Mouse (Mus musculus) telencephalon, adult 2 months (tissue): Measurements from ENCODE around the gene Ltf.

Experiments
- DNase-seq: peaks from one replicate; pipeline ENCODE4 v3.0.0-alpha.2; 2011; ENCODE audit warnings: low read depth, low spot score

Gene Ltf

DNA sequence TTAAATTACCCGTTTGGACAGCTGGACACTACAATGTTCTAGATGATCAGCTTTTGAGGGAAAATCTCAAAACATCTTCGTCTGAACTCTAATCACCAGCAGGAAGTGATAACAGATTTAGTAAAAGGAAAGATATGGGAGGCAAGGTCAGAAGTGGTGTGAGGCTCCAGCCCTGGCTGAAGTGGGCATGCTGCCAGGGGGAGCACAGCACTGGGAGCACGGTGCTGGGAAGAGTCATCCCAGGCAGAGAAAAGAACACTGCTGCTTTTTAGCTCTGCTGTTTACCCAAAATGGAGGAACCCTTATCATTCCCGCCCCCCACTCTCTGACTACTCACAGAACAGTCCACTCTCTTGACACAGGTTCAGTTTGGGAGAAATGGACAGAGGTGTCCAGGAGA is 20.9 kb downstream of the Ltf start:
- no peak for DNase-seq

- no peak for DNase-seq
Observed at GRCm38 (mm10) chr9:111042266-111042665, 23.2 kb downstream of the Ltf start.

DNA sequence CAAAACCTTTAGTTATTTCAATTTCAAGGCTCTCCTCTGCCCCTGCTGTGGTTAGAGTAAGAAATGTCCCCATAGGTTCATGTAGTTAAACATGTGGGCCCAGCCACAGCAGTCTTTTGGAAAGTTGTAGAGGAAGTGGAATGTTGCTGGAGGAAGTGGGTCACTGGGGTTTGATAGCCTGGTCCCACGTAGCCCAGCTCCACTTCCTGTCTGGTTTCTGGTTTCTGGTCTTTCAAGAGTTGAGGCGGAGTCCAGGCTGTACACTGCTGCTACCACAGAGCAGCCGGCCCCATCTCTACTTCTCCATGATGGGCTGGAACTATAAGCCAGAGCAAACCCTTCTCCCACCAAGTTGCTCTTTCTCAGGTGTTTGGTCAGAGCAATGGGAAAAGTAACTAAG is 27.2 kb downstream of the Ltf start:
- no peak for DNase-seq

GRCm38 (mm10) chr9:111047266-111047665 is 28.2 kb downstream of the Ltf start:
- DNase-seq, result no peak

DNA sequence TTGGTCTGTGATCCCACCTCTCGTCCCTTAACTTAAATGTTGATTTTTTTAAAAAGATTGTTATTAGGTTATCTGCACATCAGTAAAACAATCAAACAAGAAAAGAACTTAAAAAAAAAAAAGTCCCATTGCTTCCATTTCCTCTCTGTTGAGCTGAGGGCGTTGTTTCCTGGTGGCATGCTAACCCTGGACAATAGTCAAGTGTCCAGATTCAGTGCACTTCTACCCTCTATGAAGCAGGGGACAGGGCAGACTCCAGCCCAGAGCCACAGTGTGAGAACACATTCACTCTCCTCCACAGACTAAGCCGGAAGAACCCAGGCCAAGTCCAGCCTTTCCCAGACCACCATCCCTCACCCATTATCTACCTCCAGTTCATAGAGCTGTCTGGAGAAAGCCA is 29.4 kb downstream of the Ltf start:
- no peak for DNase-seq

DNA sequence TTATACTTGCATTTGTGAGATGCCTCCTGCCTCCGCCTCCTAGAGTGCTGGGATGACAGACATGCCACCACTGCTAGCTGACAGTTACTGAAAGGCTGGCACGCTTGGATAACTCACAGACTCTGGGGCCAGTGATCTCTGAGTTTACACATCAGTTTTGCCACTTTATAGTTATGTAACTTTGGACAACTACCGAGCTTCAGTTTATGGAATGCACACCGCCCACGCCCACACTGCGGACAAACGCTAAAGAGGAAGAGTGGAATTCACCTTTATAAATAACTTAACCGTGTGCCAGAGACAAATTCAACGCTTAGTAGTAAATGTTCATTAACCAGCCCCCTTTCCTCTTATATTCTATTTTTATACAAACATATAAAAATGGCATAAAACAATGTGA is 35.9 kb downstream of the Ltf start:
- no peak for DNase-seq

DNA sequence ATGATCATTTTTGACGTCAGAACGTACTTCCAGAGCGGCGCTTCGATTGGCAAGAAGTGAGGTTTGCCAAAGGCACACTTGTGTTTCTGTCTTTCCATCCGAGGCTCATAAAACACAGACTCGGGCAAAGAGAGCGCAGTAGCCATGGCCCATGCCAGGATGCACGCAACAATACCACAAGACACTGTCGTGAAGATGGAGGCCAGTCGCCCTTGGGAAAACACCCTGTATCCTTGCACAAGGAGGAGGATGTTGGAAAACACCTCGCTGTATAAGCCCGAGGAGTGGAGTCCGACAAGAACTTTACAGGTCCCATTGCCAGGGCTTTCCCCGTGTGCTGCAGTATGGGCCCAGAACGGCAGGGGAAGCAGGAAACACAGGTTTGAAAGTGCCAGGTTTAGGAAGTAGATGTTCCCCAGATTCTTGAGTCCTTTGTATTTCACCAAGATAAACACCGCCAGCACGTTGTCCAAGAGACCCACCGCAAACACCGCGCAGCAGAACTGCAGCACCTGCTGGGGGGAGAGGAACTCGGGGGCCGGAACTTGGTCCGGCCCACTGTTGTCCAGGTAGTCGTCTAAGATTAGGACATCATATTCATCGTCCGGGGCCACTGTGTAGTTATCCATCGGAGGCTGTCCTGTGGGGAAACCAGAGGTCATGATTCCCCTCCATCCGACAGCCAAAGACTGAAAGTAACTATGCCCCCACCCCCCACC is 36.9 kb downstream of the Ltf start:
- no peak for DNase-seq

- DNase-seq, result no peak
Observed at GRCm38 (mm10) chr9:111056519-111056797, 37.4 kb downstream of the Ltf start.

DNA sequence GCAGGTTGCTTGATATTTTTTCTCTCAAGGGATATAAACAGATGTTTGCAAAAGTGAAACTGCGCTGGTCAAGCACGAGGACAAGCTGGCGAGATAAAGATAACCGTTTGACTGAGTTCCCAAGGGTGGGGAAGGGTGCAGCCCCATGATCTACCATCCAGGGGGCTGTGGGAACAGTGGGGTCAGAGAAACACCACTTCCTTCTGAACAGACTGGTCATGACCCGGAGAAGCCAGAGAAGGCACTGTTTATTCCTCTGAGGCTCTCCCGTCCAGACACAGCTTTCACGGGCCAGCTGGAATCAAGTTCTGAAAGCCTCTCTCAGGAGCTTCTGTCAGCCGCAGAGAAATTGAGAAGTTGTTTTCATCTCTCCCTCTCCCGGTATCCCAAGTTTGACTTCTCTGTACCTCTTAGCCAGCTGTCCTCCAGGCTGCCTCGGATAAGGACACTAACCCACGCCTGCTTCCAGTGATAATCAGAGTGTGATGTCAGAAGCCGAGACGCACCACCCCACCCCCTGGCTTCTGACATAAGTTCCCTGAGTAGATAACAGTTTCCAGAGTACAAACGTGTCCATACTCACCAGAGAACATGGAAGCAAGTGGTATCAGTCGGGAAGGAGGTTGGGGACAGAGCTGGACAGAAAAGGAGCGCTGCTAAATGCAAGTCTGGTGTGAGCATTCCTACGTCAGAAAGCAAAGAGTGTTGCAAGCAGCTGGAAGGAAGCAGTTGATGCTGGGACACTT is 37.9 kb downstream of the Ltf start, which contains the start of gene Ccrl2:
TSS of gene Ccrl2 (minus strand) at position 722 of the 746 bp plus-strand sequence.
- no peak for DNase-seq

DNA sequence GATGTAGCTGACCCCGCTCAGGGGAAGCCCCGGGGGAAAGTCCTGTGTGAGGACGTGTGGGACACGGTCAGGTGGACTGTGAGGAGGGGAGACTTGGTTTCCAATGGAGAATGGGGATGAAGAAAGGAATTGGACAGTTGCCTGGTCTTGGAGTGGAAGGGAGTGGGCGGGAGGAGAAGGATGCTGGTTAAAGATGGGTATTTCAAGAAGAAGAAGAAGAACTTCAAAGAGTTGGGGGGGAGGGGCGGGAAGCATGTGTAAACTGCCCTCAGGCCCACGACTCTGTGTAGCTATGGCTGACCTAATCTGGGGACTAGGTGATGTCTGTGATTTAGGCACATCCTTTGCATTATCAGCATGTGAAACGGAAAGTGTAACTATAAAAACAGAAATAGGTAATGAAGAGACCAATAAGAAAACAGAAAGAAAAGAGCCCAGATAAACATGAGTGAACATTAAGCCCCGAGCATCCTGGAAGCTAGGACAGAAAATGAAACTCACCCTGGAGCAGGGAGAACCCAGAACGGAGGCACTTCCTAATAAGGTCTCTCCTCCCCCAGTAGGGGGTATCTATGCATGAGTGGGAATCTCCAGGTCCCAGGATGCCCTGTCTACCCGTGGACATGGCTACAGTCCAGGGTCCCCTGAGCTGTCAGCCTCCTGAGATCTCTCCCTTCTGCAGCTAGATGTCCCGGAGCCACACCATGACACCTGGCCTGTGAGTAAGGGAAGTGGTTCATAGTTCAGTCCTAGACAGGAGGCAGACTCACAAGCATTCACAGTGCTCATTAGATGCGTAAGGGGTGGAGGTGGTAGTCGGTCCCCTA is 38.7 kb downstream of the Ltf start:
- DNase-seq, result no peak

DNA sequence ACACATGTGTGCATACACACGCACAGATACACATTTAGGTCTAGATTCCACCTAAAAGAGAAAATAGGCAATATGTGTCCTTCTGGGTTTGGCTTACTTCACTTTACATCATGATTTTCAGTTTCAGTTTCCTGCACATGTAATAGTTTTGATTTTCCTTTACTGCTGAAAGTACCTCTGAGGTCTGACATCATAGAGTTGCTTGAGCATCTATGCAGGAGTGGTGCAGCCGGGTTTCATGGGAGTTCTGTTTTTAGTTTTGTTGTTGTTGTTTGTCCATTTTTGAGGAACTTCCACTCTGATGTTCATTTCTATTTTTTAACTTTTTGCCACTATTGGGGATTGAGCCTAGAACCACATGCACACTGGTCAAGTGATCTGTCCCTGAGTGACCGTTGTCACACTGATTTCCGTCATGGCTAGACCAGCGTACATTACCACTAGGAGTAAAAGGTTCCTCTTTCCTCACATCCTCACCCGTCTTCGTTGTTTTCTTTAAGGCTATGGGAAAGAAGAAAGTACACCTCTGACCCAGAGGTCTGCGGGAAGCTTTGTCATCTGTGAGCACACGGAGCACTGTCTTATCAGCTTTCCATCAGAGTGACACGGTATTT is 40.0 kb downstream of the Ltf start:
- DNase-seq, result no peak

DNA sequence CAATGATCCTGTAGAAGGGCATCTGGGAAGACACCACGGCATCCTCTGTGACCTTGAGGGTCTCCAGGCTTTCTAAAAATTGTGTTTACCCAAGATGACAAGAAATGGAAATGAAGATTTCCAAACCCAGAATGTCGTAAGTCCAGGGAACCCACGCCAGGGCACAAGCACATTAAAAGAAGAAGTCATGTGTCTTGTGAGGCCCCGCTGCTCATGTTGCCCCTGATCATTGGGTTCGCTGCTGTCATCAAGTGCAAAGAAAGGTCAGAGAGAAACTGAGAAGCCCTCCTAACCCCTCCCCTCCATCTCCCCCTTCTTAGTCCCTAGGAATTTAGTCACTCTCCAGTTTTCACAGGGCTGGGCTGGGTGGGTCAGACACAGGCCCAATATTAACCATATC is 43.8 kb downstream of the Ltf start:
- DNase-seq, result no peak

GRCm38 (mm10) chr9:111067052-111067451 is 48.0 kb downstream of the Ltf start:
- no peak for DNase-seq

DNA sequence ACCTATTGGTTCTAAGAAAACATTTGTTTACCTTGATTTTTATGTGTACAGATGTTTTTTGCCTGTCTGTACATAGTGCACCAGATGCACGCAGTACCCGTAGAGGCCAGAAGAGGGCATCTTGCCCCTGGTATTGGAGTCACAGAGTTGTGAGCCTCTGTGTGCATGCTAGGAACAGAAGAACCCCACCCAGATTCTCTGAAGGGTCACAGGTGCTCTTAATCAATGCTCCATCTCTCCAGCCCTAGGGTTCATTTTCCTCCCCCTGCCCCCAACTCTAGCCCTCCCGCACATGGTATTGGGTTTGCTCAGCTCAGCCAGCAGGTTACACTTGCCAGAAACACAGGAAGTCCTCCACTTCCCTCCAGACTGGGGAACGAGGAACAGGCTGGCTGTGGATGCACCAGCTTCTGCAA is 51.5 kb downstream of the Ltf start:
- no peak for DNase-seq

DNA sequence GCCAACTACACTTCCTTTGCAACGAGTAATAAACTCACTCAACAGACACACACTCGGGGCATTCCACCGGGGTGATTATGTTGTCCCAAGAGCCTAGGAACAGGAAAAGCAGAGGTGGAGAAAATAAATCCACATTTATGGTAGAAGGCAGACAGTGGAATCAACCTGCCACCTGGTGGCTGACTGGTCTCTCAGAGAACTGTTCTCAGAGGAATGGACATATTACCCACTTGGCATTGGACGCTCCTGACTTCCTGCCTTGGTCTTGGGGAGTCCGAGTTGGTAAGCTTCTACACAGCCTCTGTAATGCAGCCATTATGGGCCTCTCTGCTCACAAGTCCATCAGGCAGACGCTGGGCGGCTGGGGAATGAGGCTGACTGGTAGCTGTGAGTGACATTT is 53.1 kb downstream of the Ltf start:
- no peak for DNase-seq

- no peak for DNase-seq
Observed at GRCm38 (mm10) chr9:111072971-111073370, 53.9 kb downstream of the Ltf start.

- no peak for DNase-seq
Observed at GRCm38 (mm10) chr9:111077745-111078144, 58.7 kb downstream of the Ltf start.

GRCm38 (mm10) chr9:111080801-111081200 is 61.7 kb downstream of the Ltf start:
- no peak for DNase-seq

DNA sequence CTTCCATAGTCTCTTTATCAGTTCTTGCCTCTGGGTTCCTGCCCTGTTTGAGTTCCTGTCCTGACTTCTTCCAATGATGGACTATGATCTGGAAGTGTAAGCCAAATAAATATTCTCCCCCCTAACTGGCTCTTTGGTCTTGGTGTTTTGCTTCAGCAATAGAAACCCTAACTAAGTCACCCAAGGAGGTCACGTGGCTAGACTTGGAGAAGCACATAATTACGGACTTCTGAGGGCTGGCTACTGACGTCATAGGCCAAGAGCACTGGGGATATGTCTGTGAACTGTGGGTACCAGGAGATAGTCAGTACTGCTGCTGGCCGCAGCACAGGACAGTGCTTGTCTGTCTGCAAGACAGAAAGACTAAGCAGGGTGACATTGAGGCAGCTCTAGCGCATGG is 62.7 kb downstream of the Ltf start:
- DNase-seq, result no peak

DNA sequence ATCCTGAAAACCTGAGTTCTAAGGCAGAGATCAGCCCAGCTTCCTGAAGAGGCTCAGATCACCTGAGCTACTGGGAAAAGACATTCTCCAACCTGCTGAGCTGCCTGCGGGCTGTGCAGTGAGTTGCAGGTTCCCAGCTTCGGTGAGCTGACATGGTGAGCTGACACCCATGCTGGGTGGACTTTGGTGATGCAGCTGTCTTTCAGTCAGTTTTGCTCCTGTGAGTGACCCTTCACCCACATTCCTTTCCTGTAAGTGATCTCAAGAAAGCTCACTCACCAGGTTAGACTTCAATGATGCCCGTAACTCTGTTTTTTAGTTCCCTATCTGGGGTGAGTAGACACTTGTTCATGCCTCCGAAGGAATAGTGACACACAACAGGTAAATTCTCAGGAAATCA is 66.3 kb downstream of the Ltf start:
- DNase-seq, result no peak

DNA sequence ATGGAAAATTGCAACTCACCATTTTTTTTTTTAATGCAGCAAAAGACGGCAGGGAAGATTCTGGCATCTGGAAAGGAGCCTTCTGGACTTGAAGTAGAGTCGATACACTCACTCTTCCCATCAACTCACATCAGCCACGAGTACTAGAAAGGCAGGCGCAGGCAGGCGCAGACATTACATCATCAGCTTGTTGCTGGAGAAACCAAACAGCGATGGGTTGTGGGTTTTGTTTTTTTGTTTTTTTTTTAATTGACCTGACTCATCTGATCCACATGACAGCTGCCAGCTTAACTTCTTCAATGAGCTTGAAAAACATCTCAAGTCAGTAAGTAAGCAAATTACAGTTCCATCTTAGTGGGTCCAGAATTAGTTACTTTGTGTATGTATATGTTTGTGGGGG is 67.1 kb downstream of the Ltf start:
- DNase-seq, result no peak

GRCm38 (mm10) chr9:111086995-111087606 is 68.0 kb downstream of the Ltf start:
- no peak for DNase-seq
